13 mouse cellular contexts compared by ENCODE assay signal in genomic region chr2:29516621-29517170, GRCm38 (mm10).
A peak's percentile ranks its signal among the peaks of the same experiment; 100 is the strongest.
DNase-seq lines count a peak whose midpoint lies in the region; ATAC-seq and TF ChIP-seq lines count a peak whose summit lies in the region.
"Had no signal": no experiment of that assay in that cellular context is flagged by ENCODE, and none has a peak within 500 bp of the region (broad histone marks: within the 10 kb centered on the region; RNA-seq: fewer than 3 reads in every experiment).

No protein-coding gene starts in this region.

- ATAC-seq in forebrain, embryonic 11.5 days (replicated peaks; ENCODE audit: low FRiP score), result peak; percentile 36; the same call in 1 of the 2 replicates
- no peak for ATAC-seq in forebrain, embryonic 16.5 days
- ATAC-seq in embryonic facial prominence, embryonic 14.5 days (ENCODE audit: low read depth), result peak; percentile 45; the same call in 1 of the 2 replicates
- ATAC-seq in neural tube, embryonic 14.5 days (ENCODE audit: low read depth), result no peak
- ATAC-seq: Patski had no signal

- no peaks in the 10 kb centered on the region for H3K9me3 ChIP-seq in forebrain, embryonic 11.5 days (ENCODE audit: control insufficient read depth, low read length)
- no peaks in the 10 kb centered on the region for H3K9me3 ChIP-seq in forebrain, embryonic 16.5 days (ENCODE audit: control insufficient read depth, low read length)
- H3K9me3 ChIP-seq in embryonic facial prominence, embryonic 14.5 days (ENCODE audit: control insufficient read depth, low read length), result no peaks in the 10 kb centered on the region
- no peaks in the 10 kb centered on the region for H3K9me3 ChIP-seq in limb, embryonic 10.5 days (replicated peaks)
- H3K9me3 ChIP-seq in neural tube, embryonic 14.5 days (ENCODE audit: control insufficient read depth, low read length), result no peaks in the 10 kb centered on the region
- H3K9me3 ChIP-seq: embryonic facial prominence, embryonic 15.5 days; limb, embryonic 13.5 days had no signal

- peaks cover 24% of the 10 kb centered on the region for H3K4me1 ChIP-seq in forebrain, embryonic 11.5 days (replicated peaks; ENCODE audit: control insufficient read depth, insufficient read depth, low read length)
- H3K4me1 ChIP-seq in forebrain, embryonic 16.5 days (replicated peaks; ENCODE audit: control insufficient read depth, insufficient read depth, low read length), result peaks cover 76% of the 10 kb centered on the region
- peaks cover 9% of the 10 kb centered on the region for H3K4me1 ChIP-seq in embryonic facial prominence, embryonic 14.5 days (ENCODE audit: control insufficient read depth, insufficient read depth, low read length)
- H3K4me1 ChIP-seq in limb, embryonic 10.5 days, result peaks cover 62% of the 10 kb centered on the region
- H3K4me1 ChIP-seq in neural tube, embryonic 14.5 days (ENCODE audit: control insufficient read depth, insufficient read depth, low read length), result peaks cover 12% of the 10 kb centered on the region; the same call in 1 of the 2 replicates
- no peaks in the 10 kb centered on the region for H3K4me1 ChIP-seq in thymus, adult 2 months (replicated peaks; ENCODE audit: control insufficient read depth, insufficient read depth, low read length)

- no peak for DNase-seq in forebrain, embryonic 11.5 days (ENCODE audit: low spot score)
- peak; percentile 33 for DNase-seq in embryonic facial prominence, embryonic 14.5 days (ENCODE audit: low spot score)
- DNase-seq in limb, embryonic 10.5 days (ENCODE audit: low spot score), result no peak
- DNase-seq in thymus, adult 2 months, result no peak
- DNase-seq in lung, postnatal 25 days (ENCODE audit: low spot score), result no peak
- DNase-seq in cerebellum, adult 11-12 months, result no peak
- DNase-seq: kidney, adult 11 months; lung, postnatal 4 days had no signal

- TF ChIP-seq CTCF in thymus, adult 2 months (IDR thresholded peaks at IDR 0.05; ENCODE audit: borderline replicate concordance, control insufficient read depth, extremely low read depth, insufficient read depth, low read length, poor library complexity), result no peak

- TF ChIP-seq POLR2A in thymus, adult 2 months (IDR thresholded peaks at IDR 0.05; ENCODE audit: control insufficient read depth, extremely low read depth, insufficient read depth, low read length, poor library complexity), result no peak

- H3K9ac ChIP-seq in forebrain, embryonic 11.5 days (ENCODE audit: low read length), result 0 out of 2 replicates have a peak overlapping the region, but pooled peaks have one; percentile 33
- no peak overlapping the region for H3K9ac ChIP-seq in forebrain, embryonic 16.5 days (replicated peaks; ENCODE audit: low read depth, low read length)
- H3K9ac ChIP-seq in embryonic facial prominence, embryonic 14.5 days (ENCODE audit: low read depth, low read length), result 0 out of 2 replicates have a peak overlapping the region, but pooled peaks have one; percentile 8
- H3K9ac ChIP-seq in neural tube, embryonic 14.5 days (replicated peaks; ENCODE audit: low read depth, low read length), result 0 out of 2 replicates have a peak overlapping the region, but pooled peaks have one; percentile 2
- H3K9ac ChIP-seq: embryonic facial prominence, embryonic 15.5 days; limb, embryonic 13.5 days had no signal

- no peak overlapping the region for H3K4me3 ChIP-seq in forebrain, embryonic 11.5 days (ENCODE audit: low read depth, low read length)
- no peak overlapping the region for H3K4me3 ChIP-seq in forebrain, embryonic 16.5 days (replicated peaks; ENCODE audit: low read length)
- no peak overlapping the region for H3K4me3 ChIP-seq in embryonic facial prominence, embryonic 14.5 days (ENCODE audit: low read depth, low read length)
- no peak overlapping the region for H3K4me3 ChIP-seq in limb, embryonic 10.5 days
- H3K4me3 ChIP-seq in neural tube, embryonic 14.5 days (ENCODE audit: low read depth, low read length), result no peak overlapping the region
- no peak overlapping the region for H3K4me3 ChIP-seq in thymus, adult 2 months (ENCODE audit: control insufficient read depth, insufficient read depth, low read length)
- H3K4me3 ChIP-seq: embryonic facial prominence, embryonic 15.5 days; limb, embryonic 13.5 days had no signal

- H3K27me3 ChIP-seq in forebrain, embryonic 11.5 days (ENCODE audit: control insufficient read depth, insufficient read depth, low read length), result no peaks in the 10 kb centered on the region
- no peaks in the 10 kb centered on the region for H3K27me3 ChIP-seq in forebrain, embryonic 16.5 days (replicated peaks; ENCODE audit: control insufficient read depth, insufficient read depth, low read length)
- no peaks in the 10 kb centered on the region for H3K27me3 ChIP-seq in embryonic facial prominence, embryonic 14.5 days (replicated peaks; ENCODE audit: control insufficient read depth, insufficient read depth, low read length)
- no peaks in the 10 kb centered on the region for H3K27me3 ChIP-seq in limb, embryonic 10.5 days (ENCODE audit: low read depth, poor library complexity, severe bottlenecking)
- H3K27me3 ChIP-seq in neural tube, embryonic 14.5 days (ENCODE audit: control insufficient read depth, insufficient read depth, low read length), result no peaks in the 10 kb centered on the region
- H3K27me3 ChIP-seq in thymus, adult 2 months (ENCODE audit: control insufficient read depth, insufficient read depth, low read length), result no peaks in the 10 kb centered on the region
- H3K27me3 ChIP-seq: embryonic facial prominence, embryonic 15.5 days; limb, embryonic 13.5 days; Patski had no signal

- no peak overlapping the region for H3K4me2 ChIP-seq in forebrain, embryonic 11.5 days (ENCODE audit: low read depth, low read length, severe bottlenecking)
- H3K4me2 ChIP-seq in forebrain, embryonic 16.5 days (ENCODE audit: low read length), result no peak overlapping the region
- no peak overlapping the region for H3K4me2 ChIP-seq in embryonic facial prominence, embryonic 14.5 days (ENCODE audit: low read depth, low read length)
- no peak overlapping the region for H3K4me2 ChIP-seq in neural tube, embryonic 14.5 days (ENCODE audit: low read depth, low read length)
- H3K4me2 ChIP-seq: embryonic facial prominence, embryonic 15.5 days; limb, embryonic 13.5 days had no signal

- H3K27ac ChIP-seq in forebrain, embryonic 11.5 days (ENCODE audit: low read depth, low read length), result peak overlapping the region; percentile 54
- H3K27ac ChIP-seq in forebrain, embryonic 16.5 days (ENCODE audit: low read length), result no peak overlapping the region
- H3K27ac ChIP-seq in embryonic facial prominence, embryonic 14.5 days (replicated peaks; ENCODE audit: low read depth, low read length), result no peak overlapping the region
- peak overlapping the region; percentile 42; the same call in 1 of the 2 replicates for H3K27ac ChIP-seq in limb, embryonic 10.5 days
- no peak overlapping the region for H3K27ac ChIP-seq in neural tube, embryonic 14.5 days (ENCODE audit: low read depth, low read length)
- H3K27ac ChIP-seq in thymus, adult 2 months (ENCODE audit: control insufficient read depth, insufficient read depth, low read length), result no peak overlapping the region
- H3K27ac ChIP-seq: embryonic facial prominence, embryonic 15.5 days; limb, embryonic 13.5 days had no signal

- 11% methylated on average over 9 of the region's 9 CpGs for WGBS in forebrain, embryonic 11.5 days
- WGBS in forebrain, embryonic 16.5 days, result 15% methylated on average over 9 of the region's 9 CpGs
- WGBS in embryonic facial prominence, embryonic 14.5 days, result 32% methylated on average over 9 of the region's 9 CpGs
- WGBS in limb, embryonic 10.5 days, result 47% methylated on average over 9 of the region's 9 CpGs
- 33% methylated on average over 9 of the region's 9 CpGs for WGBS in neural tube, embryonic 14.5 days
- 89% methylated on average over 9 of the region's 9 CpGs for WGBS in thymus, adult 2 months

- no peaks in the 10 kb centered on the region for H3K36me3 ChIP-seq in forebrain, embryonic 11.5 days (ENCODE audit: control insufficient read depth, insufficient read depth, low read length)
- no peaks in the 10 kb centered on the region for H3K36me3 ChIP-seq in forebrain, embryonic 16.5 days (ENCODE audit: control insufficient read depth, insufficient read depth)
- no peaks in the 10 kb centered on the region for H3K36me3 ChIP-seq in embryonic facial prominence, embryonic 14.5 days (ENCODE audit: control insufficient read depth, insufficient read depth, low read length)
- no peaks in the 10 kb centered on the region for H3K36me3 ChIP-seq in limb, embryonic 10.5 days
- H3K36me3 ChIP-seq in neural tube, embryonic 14.5 days (ENCODE audit: control insufficient read depth, insufficient read depth, low read length), result no peaks in the 10 kb centered on the region
- H3K36me3 ChIP-seq in thymus, adult 2 months (ENCODE audit: control insufficient read depth, insufficient read depth, low read length), result no peaks in the 10 kb centered on the region
- H3K36me3 ChIP-seq: embryonic facial prominence, embryonic 15.5 days; limb, embryonic 13.5 days had no signal

Comparison
In these comparisons a context has a peak if more than half of its experiments do, and no peak if none do; other contexts are left out.
1. ATAC-seq: peak in forebrain, embryonic 11.5 days (single experiment) and embryonic facial prominence, embryonic 14.5 days (single experiment); none in forebrain, embryonic 16.5 days (single experiment) and neural tube, embryonic 14.5 days (single experiment).
2. H3K27ac ChIP-seq: peak in forebrain, embryonic 11.5 days (single experiment) and limb, embryonic 10.5 days (single experiment); none in forebrain, embryonic 16.5 days (single experiment), embryonic facial prominence, embryonic 14.5 days (single experiment), neural tube, embryonic 14.5 days (single experiment) and thymus, adult 2 months (single experiment).